Mouse (Mus musculus): ENCODE results near the gene Zfp12. TPM values are rescaled to one million over a fixed set of nuclear protein-coding genes. Genes with fewer than 3 reads are reported as not detected.

Gene Zfp12
- total RNA-seq, 2 experiments from 2014 or later = 31.4 to 32.9 TPM

DNA sequence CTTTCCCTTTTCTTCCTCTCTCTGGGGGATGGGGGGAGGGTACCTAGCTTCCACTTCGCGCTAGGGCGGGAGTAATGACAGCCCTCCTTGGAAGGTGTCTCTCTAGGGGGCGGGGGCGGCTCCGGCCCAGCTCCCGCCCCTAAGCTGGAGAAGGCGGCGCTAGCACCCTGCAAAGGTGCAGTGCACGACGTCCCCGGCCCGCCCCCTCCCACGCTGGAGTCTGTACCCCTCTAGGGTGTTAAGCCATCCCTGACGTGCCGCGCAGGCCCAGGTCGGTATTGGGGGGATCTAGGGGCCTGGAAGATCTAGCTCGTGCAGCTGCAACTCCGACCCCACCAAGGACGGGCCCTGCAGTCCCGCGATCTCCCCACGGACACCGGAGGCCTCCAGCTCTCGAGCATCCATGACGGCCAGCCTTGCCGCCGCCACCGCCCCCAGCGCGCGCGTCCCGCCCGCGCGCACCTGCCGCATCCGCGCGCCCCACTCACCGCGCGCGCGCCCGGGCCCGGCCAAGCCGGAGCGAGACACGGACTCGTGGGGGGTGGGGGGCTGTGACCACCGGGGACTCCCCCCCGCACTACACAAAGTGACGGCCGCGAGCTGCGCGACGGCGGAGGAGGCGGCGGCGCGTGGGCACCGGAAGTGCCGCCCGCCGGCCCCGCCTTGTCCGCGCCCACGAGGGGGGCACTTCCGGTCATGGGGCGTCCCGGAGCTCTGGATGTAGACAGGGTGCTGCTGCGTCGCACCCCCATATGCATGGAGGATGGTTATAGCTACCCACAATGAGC lies 34.6 kb downstream of the Zfp12 start, which contains the start of gene Zfp316:
Gene Zfp316, minus strand, starts transcription at position 660 of the 788 bp plus-strand sequence.
- peak; percentile 72 to 78 for DNase-seq (ENCODE audit: extremely low spot score in 1 of 2, low spot score in 2 of 2)
- intact Hi-C loops (cut with DNase I) = no loop called here
- Histone ChIP-seq H3K27ac (peak within 1 kb of the TSS; percentile 97), H3K4me3 (peak within 1 kb of the TSS; percentile 63)
- no peak for TF ChIP-seq CTCF (IDR thresholded peaks at IDR 0.05)

DNA sequence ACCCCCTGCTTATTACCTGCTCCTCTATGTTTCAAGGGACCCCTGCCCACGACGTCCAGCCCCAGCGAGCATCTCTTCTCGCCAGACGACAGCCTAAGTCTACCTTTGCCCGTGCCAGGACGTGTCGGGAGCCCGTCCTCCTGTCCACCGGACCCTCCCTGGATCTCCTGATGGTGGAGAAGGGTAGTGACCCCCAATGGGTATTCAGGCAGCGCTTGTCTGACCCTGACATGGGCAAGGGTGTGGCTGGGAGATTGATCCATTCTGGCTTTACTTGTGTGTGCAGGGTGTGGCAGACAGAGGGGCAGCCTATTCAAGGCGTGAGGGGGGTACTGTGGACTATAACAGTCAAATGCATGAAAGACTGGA lies 35.2 kb downstream of the Zfp12 start:
- peak overlapping the region; percentile 97 for H3K27ac ChIP-seq
- intact Hi-C loops (cut with DNase I) = no loop called here
- no peak for DNase-seq (ENCODE audit: extremely low spot score in 1 of 2, low spot score in 2 of 2)
- peak overlapping the region; percentile 63 for H3K4me3 ChIP-seq
- no peak for TF ChIP-seq CTCF (IDR thresholded peaks at IDR 0.05)

DNA sequence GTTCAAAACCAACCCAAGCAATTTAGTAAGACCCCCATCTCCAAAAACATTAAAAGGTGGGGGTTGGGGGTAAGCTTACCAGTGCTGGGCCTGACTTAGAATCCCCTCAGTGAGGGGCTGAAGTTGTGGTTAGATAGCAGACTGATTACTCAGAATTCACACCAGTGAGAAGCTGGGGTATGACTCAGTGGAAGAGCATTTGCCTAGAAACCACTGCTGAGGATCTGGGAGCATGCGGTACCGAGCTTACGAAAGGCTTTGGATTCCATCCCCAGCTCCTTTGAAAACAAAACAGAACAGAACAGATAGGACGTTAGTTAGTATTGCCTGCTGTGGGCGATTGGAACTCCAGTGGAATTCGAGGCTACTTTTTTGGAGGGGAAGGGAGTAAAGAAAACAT lies 36.7 kb downstream of the Zfp12 start:
- no peak for TF ChIP-seq CTCF (IDR thresholded peaks at IDR 0.05)
- peak overlapping the region; percentile 44 for H3K27ac ChIP-seq
- intact Hi-C loops (cut with DNase I) = no loop called here
- H3K4me3 ChIP-seq = no peak overlapping the region
- DNase-seq (ENCODE audit: extremely low spot score in 1 of 2, low spot score in 2 of 2) = no peak

DNA sequence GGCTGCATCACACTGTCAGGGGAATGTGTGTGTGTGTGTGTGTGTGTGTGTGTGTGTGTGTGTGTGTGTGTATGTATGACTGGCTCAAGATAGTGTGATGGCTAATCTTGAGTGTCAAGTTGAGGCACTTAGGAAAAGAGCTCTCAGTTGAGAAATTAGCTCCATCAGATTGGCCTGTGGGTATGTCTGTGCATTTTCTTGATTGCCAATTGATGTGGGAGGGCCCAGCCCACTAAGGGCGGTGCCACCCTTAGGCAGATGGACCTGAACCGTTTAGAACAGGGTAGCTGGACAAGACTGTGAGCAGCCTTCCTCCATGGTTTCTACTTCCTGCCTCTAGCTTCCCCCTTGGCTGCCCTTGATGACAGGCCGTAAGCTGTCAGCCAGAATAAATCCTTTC lies 37.1 kb downstream of the Zfp12 start:
- Histone ChIP-seq H3K4me3 (no peak overlapping the region), H3K27ac (no peak overlapping the region)
- intact Hi-C loops (cut with DNase I) = no loop called here
- no peak for DNase-seq (ENCODE audit: extremely low spot score in 1 of 2, low spot score in 2 of 2)
- TF ChIP-seq CTCF (IDR thresholded peaks at IDR 0.05) = no peak

DNA sequence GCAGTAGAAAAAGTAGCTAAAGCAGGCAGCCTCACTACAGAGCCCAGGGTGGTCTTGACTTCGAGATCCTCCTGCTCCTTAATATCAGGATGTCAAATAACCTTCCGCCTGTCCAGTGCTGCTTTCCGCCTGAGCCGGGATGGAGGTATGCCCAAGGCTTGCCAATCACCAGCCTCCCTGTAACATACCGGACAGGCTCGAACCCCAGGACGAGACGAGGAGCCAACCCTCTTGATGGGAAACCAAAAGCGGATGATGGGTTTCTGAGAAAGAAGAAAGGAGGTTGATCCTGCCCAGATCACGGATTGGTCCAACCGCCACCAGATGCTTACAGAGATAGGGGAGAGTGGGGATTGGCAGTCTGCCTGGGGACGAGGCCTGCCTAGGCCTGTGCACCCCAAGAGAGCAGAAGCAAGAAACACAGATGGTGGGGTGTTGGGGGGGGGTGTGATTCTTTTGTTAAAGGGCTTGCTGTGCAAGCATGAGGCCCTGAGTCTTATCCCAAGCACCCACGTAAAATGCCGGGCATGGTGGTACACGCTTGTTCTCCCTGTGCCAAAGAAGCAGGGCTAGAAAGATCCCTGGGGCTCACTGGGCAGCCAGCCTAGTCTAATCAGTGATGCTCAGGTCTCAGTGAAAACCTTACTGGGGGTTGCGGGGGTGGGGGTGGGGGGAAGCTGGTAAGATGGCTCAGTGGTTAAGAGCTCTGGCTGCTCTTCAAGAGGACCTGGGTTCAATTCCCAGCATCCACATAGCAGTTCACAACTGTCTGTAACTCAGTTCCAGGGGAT lies 37.8 kb downstream of the Zfp12 start:
- no peak for DNase-seq (ENCODE audit: extremely low spot score in 1 of 2, low spot score in 2 of 2)
- Histone ChIP-seq H3K4me3 (no peak overlapping the region), H3K27ac (no peak overlapping the region)
- TF ChIP-seq CTCF (IDR thresholded peaks at IDR 0.05) = no peak
- intact Hi-C loops (cut with DNase I) = no loop called here

DNA sequence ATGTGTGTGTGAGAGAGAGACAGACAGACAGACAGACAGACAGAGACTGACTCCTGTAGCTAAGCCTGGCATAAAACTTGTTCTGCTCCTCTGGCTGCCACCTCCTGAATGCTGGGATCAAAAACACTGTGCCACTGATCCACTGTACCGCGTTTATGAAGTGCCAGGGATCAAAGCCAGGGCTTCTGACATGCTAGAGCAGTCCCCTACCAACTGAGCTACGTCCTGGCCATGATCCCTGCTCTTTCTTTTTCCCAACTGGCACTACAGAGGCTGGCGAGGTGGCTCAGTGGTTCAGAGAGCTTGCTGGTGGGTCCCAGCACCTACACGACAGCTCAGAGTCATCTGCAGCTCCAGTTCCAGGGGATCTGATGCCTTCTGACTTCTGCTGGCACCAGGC lies 40.8 kb downstream of the Zfp12 start:
- no peak overlapping the region for H3K27ac ChIP-seq
- no peak for DNase-seq (ENCODE audit: extremely low spot score in 1 of 2, low spot score in 2 of 2)
- intact Hi-C loops (cut with DNase I) = no loop called here
- TF ChIP-seq CTCF (IDR thresholded peaks at IDR 0.05) = no peak
- H3K4me3 ChIP-seq = no peak overlapping the region

DNA sequence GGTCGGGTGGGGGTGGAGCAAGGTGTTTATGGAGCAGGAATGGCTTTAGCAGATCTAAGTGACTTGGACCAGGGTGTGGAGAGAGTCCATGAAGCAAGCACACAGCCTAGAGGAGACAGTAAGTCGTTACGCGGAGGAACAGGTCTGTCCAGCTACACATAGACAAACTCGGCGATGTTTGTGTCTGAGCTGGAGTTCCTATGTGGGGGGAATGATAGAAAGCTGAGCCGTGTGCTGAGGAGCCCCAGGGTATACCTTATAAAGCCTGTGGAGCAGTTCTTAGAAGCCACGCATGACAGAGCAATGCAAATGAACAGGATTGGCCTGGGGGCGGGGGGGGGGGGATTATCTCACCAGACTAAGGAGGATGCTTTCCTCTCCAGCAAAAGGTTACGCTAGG lies 44.3 kb downstream of the Zfp12 start:
- no peak for DNase-seq (ENCODE audit: extremely low spot score in 1 of 2, low spot score in 2 of 2)
- Histone ChIP-seq H3K27ac (no peak overlapping the region), H3K4me3 (no peak overlapping the region)
- intact Hi-C loops (cut with DNase I) = no loop called here
- no peak for TF ChIP-seq CTCF (IDR thresholded peaks at IDR 0.05)

DNA sequence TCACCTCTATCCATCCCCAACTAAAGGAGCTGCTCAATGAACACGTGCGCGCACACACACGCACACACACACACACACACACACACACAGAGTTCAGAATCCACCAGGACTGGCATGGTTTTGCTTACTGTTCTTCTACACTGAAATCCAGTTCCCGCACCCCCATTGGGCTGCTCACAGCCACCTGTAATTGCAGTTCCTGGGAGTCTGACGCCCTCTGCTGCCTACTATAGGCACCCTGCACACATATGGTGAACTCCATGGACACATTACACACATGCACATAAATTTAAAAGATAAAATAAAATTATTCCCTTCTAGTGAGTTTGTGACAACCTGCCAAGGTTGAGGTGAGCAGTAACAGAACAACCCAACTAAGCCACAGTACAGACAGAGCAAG lies 49.8 kb downstream of the Zfp12 start:
- TF ChIP-seq CTCF (IDR thresholded peaks at IDR 0.05) = peak; percentile 21
- Histone ChIP-seq H3K4me3 (no peak overlapping the region), H3K27ac (no peak overlapping the region)

DNA sequence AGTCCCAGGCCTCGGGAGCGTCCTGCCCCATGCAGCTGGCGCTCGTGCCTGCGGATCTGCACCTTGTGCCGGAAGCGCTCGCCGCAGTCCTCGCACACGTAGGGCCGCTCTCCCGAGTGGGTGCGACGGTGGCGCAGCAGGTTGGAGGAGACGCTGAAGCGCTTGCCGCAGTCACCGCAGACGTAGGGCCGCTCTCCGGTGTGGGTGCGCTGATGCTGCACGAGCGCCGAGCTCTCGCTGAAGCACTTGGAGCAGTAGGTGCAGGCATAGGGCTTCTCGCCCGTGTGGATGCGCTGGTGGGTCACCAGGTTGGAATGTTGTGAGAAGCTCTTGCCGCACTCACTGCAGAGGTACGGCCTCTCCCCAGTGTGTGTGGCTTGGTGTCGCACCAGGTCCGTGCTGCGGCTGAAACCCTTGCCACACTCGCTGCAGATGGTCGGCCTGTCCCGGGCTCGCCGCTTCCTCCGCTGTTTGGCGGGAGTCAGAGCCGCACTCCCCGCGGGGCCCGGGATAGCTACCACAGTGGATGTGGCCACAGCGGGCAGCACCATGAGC lies 52.9 kb downstream of the Zfp12 start:
- intact Hi-C loops (cut with DNase I) = no loop called here
- H3K27ac ChIP-seq = no peak overlapping the region
- peak overlapping the region; percentile 7; the same call in 1 of the 2 replicates for H3K4me3 ChIP-seq
- no peak for TF ChIP-seq CTCF (IDR thresholded peaks at IDR 0.05)
- no peak for DNase-seq (ENCODE audit: extremely low spot score in 1 of 2, low spot score in 2 of 2)

More for the DNA sequence above, 49.8 kb downstream of the Zfp12 start:
- intact Hi-C loops (cut with DNase I) = no loop called here
- DNase-seq (ENCODE audit: extremely low spot score in 1 of 2, low spot score in 2 of 2) = no peak

DNA sequence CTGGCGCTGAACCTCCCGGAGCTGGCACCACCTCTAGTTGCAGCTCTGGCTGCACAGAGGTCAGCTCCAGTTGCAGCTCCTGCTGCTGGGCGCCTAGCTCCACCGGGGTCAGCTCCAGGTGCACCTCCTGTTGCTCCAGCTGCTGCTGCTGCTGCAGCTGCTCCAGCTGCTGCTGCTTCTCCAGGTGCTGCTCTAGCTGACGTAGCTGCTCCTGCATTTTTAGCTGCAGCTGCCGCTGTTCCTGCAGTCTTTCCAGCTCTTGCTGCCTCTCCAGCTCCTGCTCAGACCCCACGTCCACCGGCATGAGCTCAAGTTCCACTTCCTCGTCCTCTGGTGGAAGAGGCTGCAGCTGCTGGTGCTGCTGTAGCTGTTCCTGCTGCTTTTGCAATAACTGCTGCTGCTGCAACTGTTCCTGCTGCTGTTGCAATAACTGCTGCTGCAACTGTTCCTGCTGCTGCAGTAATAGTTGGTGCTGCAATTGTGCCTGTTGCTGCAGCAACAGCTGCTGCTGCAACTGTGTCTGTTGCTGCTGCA lies 53.5 kb downstream of the Zfp12 start:
- H3K27ac ChIP-seq = no peak overlapping the region
- no peak for TF ChIP-seq CTCF (IDR thresholded peaks at IDR 0.05)
- intact Hi-C loops (cut with DNase I) = no loop called here
- H3K4me3 ChIP-seq = no peak overlapping the region
- no peak for DNase-seq (ENCODE audit: extremely low spot score in 1 of 2, low spot score in 2 of 2)

DNA sequence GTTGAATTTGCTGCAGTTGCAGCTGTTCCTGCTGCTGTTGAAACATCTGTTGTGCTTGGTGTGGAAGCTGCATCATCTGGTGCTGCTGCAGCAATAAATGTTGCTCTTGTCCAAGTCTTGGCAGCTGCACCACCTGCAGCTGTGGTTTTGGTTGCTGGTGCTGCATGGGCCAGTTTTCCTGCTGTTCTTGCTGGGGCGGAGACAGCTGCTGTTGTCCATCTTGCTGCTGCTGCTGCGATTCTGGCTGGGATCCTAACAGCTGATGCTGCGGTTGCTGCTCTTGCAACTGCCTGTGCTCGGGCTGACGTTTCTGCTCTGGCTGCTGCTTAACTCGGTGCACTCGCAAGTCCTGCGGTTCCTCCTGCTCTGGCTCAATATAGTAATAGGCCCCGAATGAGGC lies 54.3 kb downstream of the Zfp12 start:
- intact Hi-C loops (cut with DNase I) = no loop called here
- TF ChIP-seq CTCF (IDR thresholded peaks at IDR 0.05) = no peak
- no peak for DNase-seq (ENCODE audit: extremely low spot score in 1 of 2, low spot score in 2 of 2)
- Histone ChIP-seq H3K27ac (no peak overlapping the region), H3K4me3 (no peak overlapping the region)

DNA sequence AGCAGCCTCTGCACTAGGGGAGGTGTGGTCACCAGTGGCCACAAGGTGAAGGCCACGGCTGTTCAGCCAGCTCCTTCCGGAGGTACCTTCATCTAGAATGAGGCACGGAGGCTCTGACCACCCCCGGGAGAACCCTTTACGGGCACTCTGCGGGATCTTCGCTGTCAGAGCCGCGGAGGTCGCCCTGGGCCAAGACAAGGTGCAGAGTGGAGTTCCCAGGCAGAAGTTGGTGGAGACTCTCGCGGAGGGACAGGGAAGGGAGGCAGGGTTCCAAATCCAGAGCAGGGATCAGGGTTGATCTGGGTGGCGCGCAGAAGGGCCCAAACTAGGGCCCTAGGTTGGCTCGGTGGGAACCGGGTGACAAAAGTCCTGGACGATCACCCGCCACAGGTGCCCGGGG lies 57.9 kb downstream of the Zfp12 start:
- Histone ChIP-seq H3K27ac (no peak overlapping the region), H3K4me3 (peak overlapping the region; percentile 59)
- intact Hi-C loops (cut with DNase I) = no loop called here
- no peak for TF ChIP-seq CTCF (IDR thresholded peaks at IDR 0.05)
- no peak for DNase-seq (ENCODE audit: extremely low spot score in 1 of 2, low spot score in 2 of 2)
